Mouse (Mus musculus) cerebellum, adult 18-20 months (tissue): ENCODE results near the gene Zfp738.
A peak's percentile ranks its signal among the peaks of the same experiment; 100 is the strongest.
"Not testable (repeated sequence)": the region's sequence is repeated elsewhere in the genome, so short reads cannot be mapped to it uniquely, and the experiment has no call there.

Experiments
- DNase-seq, 2 experiments: peaks; one replicate each; pipeline ENCODE4 v3.0.0; 2021

Gene Zfp738

GRCm38 (mm10) chr13:67686971-67687370 lies at the start of gene Zfp738:
Zfp738 (minus strand) TSS chr13:67687071.
- DNase-seq = no peak

GRCm38 (mm10) chr13:67734391-67734790 lies 47.5 kb upstream of the Zfp738 start:
- DNase-seq = not testable (repeated sequence)

GRCm38 (mm10) chr13:67729441-67729840 lies 42.6 kb upstream of the Zfp738 start:
- DNase-seq = peak in 1 of 2 experiments; percentile 32

DNA sequence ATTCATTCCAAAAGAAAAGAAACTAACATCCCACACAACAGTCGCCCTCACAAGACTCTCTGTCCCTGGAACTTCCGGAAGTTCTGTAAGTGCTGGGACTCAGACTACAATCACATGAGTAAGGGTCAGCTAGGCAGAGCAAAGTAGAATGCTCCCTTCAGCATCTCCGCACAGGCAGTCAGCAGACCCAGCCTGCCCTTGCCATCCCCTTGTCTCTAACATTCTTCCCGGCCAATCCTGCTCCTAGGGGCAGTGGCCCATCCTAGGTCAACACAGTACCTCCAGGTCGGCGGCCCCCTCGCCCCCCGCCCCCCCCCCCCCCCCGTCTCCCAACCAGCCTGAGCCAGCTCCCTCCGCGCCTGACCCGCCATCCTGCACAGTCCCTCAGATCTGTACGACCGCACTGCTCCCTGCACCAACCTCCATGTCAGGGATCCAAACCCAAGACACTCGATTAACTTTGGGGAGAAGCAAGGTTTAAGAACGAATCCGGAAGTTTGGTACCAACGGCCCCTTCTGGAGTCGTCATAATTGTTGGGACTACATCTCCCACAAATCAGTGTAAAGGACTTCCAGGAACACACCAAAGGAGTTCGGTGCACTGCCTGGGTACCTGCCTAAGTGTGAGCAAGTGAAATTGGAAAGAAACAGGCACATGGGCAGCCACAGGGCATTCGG lies 41.9 kb upstream of the Zfp738 start, which contains the start of gene Zfp65:
TSS of gene Zfp65 (minus strand) at position 533 of the 678 bp plus-strand sequence.
- peak; percentile 61 to 64 for DNase-seq

DNA sequence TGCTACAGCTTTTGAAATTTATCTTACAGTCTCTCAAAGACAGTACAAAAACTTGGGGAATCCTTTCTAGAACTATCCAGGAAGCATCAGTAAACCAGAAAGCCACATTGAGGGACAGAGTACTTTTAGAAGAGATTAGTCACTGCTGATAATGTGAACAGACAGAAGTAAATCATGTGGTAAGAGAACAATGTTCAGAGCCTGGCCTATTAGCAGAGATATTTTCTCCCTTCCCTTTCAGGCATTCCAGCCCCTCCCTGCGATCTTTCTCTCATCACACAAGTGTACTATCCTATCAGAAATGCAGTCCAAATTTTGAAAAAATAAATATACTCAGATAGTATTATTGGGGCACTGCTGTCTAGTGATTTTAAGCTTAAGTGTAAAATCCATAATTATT lies 41.2 kb upstream of the Zfp738 start:
- DNase-seq = no peak

DNA sequence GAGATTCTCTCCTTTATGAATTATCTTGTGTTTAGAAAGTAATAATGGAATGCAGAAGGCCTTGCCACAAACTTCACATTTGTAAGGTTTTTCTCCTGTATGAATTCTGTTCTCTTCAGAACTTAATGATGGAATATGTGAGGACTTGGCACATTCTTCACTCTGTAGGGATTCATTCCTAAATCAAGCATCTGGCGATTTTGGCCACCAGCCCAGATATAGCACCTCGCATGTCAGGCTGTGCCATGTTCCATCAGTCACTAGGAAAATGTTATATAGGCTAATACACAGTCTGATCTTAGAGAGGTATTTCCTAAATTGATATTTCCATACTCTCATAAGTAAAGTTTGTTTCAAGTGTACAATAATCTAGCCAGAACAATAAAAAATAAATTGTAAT lies 38.5 kb upstream of the Zfp738 start:
- peak; percentile 19 to 29 for DNase-seq

DNA sequence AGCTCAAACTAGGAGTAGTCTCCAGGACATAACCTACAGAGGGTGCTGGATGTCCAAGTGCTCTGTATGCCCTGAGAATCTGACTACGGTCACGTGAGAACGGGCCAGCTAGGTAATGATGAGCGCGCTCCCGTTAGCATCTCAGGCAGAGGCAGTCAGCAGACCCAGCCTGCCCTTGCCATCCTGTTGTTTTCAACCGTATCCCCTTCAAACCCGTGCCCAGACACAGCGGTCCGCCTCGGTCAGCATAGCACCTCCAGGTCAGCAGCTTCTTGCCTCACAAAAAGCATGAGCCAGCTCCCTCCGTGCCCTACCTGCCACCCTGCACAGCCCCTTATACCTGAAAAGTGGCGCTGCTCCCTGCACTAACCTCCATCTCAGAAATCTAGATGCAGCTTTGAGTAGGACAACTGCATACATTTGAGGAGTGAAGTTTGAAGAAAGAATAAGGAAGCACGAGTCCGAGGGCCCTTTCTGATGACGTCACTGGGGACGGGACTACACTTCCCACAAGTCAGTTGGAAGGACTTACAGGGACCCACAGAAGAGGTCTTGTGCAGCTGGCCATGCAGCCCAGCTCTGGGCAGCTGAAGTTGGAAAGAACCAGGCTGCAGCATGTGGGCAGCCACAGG lies 37.1 kb upstream of the Zfp738 start:
- peak; percentile 89 to 92 for DNase-seq

DNA sequence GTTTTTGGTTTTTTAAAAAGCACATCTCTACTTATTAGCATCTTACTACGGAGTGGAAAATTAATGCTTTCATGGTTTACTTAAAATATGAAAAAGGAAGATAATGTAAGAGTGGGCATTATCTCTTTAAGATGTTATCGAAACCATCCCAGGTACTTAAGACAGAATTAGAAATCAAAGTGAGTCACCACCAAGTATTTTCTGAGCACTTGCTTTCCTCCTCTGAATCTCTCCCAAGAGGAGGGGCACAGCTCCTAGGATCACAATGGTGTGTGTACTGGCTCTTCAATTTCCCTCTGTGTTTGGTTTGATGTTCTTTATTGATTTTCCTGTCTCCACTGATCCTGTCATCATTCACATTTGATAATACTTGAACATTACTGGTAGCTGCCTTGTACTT lies 3.0 kb downstream of the Zfp738 start:
- peak in 1 of 2 experiments; percentile 4 for DNase-seq

DNA sequence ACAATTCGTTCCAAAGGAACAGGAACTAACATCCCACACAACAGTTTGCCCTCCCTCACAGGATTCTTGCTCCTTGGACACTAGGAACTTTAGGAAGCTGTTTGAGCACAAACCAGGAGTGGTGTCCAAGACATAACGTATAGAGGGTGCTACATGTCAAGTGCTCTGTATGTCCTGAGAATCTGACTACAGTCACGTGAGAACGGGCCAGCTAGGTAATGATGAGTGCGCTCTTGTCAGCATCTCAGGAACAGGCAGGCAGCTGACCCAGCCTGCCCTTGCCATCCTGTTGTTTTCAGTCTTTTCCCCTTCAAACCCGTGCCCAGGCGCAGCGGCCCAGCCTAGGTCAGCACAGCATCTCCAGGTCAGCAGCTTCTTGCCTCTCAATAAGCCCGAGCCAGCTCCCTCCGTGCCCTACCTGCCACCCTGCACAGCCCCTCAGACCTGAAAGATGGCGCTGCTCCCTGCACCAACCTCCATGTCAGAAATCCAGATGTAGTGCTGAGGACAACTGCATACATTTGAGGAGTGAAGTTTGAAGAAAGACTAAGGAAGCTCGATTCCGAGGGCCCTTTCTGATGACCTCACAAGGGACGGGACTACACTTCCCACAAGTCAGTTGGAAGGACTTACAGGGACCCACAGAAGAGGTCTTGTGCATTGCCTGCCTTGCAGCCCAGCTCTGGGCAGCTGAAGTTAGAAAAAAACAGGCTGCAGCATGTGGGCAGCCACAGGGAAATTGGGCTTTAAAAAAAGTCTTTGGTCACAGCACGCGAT lies 3.7 kb downstream of the Zfp738 start:
- peak; percentile 85 to 92 for DNase-seq

DNA sequence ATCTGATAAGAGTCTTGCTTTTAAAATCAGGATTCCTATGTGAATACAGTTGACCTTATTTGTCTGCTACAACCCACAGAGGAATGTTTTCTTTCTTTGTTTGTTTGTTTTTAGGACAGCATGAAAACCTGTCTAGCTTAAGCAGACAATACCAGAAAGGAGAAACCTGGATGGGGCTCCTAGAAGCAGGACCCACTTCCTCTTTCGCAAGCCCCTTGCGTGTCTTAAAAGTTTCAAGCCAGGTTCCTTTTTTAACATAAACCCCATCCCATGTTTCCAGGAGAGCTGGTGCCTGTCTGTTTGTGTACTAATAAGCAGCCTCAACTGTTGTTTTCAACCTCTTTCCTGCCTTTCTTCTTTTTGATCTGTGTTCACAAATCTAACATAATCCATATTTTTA lies 12.0 kb downstream of the Zfp738 start:
- DNase-seq = no peak

DNA sequence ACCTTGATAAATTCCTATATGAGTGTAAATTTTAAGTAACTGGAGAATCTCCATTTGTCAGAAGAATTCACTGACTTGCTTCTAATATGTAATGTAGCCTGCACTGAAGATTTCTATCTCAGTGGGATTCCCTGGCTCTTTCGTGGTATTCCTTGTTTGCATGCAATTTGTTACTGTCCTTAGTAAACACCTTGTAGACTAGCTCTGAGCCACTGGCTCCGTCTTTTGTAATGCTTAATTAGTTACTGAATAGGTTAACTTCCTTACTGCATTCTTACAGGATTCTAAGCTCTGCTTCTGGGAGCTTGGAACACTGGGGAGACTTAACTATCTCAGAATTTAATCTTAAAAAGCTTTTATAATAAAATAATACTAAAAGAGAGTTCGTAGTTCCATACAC lies 34.4 kb downstream of the Zfp738 start:
- no peak for DNase-seq

GRCm38 (mm10) chr13:67637294-67638007 lies 49.4 kb downstream of the Zfp738 start, which contains the start of the genes Gm49345 and Zfp729a:
Gm49345 (minus strand) TSS chr13:67637769.
Zfp729a (minus strand) TSS chr13:67637791.
- DNase-seq = peak; percentile 85 to 89

- DNase-seq = no peak
Observed at GRCm38 (mm10) chr13:67610108-67610507, 76.8 kb downstream of the Zfp738 start.

GRCm38 (mm10) chr13:67609066-67609876 lies 77.6 kb downstream of the Zfp738 start, which contains the start of gene Zfp729b:
Zfp729b (minus strand) TSS chr13:67609707.
- DNase-seq = peak; percentile 91
